Mouse (Mus musculus) stomach, adult 2 months (tissue): ENCODE results near the gene Itga11. TPM values are rescaled to one million over a fixed set of nuclear protein-coding genes. Genes with fewer than 3 reads are reported as not detected.

Experiments
- polyA plus RNA-seq: library from polyadenylated mRNA; depleted of rRNA; stranded (reverse); fragments of >200 nt; gene quantifications from 2 replicates; pipeline ENCODE4 v1.2.3, GENCODE M21; 2012; rRNA removed

Itga11 gene
- polyA plus RNA-seq: 0.88 and 1.4 TPM in 2 replicates

DNA sequence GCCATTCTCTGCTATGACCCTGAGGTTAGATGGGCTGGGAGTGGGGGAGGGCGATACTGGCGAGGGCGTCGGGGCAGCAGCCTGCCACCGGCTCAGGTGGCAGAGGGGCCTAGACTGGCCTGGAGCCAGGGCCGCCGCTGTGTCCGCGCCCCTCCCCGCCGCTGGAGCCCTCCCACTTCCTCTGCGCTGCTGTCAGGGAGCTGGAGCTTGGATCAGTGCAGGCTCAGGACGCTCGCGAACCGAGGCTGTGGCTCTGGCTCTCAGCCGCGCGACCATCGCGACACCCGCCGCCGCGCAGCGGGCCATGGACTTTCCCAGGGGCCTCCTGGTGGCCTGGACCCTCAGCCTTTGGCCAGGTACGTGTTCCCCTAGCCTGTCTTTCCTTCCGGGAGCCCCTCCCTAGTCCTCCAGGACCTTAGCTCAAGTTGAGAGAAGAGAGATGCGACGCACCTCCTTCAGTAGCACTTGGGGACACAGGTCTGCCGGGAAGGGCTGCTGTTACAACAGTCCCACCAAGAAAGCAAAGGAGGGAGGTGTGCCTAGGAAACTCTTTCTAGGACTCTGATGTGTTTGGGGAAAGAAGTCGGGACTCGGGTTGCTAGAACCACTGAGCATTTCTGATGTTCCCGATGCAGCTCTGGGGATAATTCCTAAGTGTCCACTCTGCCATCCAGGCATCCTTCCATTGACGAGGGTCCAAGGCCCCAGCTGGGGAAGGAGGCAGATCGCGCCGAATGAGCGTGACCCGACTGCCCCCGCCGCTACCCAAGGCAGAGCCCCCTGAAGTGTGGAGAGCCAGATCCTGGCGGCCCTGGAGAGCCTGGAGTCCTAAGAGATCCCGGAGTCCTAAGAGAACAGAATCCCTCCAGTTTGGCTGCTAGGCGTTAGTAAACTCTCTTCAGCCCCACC, at the start of gene Itga11:
Gene Itga11, plus strand, starts transcription at position 186 of the 909 bp plus-strand sequence.

DNA sequence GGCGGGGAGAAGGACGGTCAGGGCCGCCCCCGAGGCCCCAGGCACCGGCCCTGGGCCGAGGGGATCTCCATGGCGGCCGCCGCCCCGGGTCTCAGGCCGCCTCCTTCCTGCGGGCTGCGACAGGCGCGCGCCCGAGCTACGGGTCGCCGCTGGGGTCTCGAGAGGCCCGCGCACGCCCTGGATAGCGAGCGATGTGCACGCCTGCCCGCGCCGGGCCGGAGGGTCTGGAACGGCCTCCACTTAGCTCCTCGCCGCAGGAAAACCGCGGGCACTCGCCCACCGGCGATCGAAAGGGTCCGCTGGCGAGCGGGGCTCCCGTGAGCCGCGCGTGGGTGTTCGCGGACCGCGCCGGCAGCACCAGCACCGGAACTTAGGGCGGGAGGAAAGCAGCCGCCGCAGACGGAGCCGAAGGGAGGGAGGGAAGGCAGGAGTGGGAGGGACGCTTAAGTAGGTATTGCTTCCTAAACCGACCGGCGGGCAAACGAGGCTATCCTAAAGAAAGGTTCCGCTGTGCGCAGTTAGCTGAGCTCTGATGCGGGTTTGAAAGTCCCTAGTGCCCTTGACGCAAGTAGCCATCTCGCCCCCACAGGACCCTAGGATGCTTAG, 134.0 kb downstream of the Itga11 start, which contains the start of gene Fem1b:
Gene Fem1b, minus strand, starts transcription at position 419 of the 606 bp plus-strand sequence.

Other genes with a start within 250 kb of the Itga11 start
- gene Coro2b, start 140.8 kb upstream of the Itga11 start, polyA plus RNA-seq: 7.1 and 7.5 TPM in 2 replicates
- 1.9 and 2.2 TPM in 2 replicates for gene Fem1b, start 134.1 kb downstream of the Itga11 start, polyA plus RNA-seq
- 28.9 and 39.2 TPM in 2 replicates for gene Cln6, start 161.0 kb downstream of the Itga11 start, polyA plus RNA-seq
- 1.0 and 1.4 TPM in 2 replicates for gene Calml4, start 180.3 kb downstream of the Itga11 start, polyA plus RNA-seq